Mouse (Mus musculus) T-helper 2 cell (primary cell): ENCODE data around the gene Zfp442.
"Not testable (repeated sequence)": the region's sequence is repeated elsewhere in the genome, so short reads cannot be mapped to it uniquely, and the experiment has no call there.

Experiments used
- in situ Hi-C: fragments of 300-600 bp; cut with MboI, MseI; formaldehyde crosslinking; loops from one replicate; pipeline ENCODE4 v1.15.1; 2025; ENCODE audit warnings: high pct_unique_total_duplicates

Gene Zfp442

GRCm38 (mm10) chr2:150451180-150451919 is at the start of gene Zfp442:
TSS of gene Zfp442 (minus strand) at chr2:150451486.
- in situ Hi-C loops, result loop anchor here (10.0 kb wide), 1 partner anchor 1587 kb away; the partner anchor contains the start of gene 9230104L09Rik

- in situ Hi-C loops, result not testable (repeated sequence)
Measured at GRCm38 (mm10) chr2:150500124-150500973, 49.1 kb upstream of the Zfp442 start.

- in situ Hi-C loops, result no loop called here
Measured at GRCm38 (mm10) chr2:150493031-150493430, 41.7 kb upstream of the Zfp442 start.

- in situ Hi-C loops, result not testable (repeated sequence)
Measured at GRCm38 (mm10) chr2:150484939-150485778, 33.9 kb upstream of the Zfp442 start, which contains the start of gene Zfp345. TSS of gene Zfp345 (minus strand) at chr2:150485091.

- in situ Hi-C loops, result not testable (repeated sequence)
Measured at GRCm38 (mm10) chr2:150439084-150439483, 12.2 kb downstream of the Zfp442 start.

GRCm38 (mm10) chr2:150412146-150412545 is 39.1 kb downstream of the Zfp442 start:
- in situ Hi-C loops, result not testable (repeated sequence)

- in situ Hi-C loops, result no loop called here
Measured at GRCm38 (mm10) chr2:150390198-150390597, 61.1 kb downstream of the Zfp442 start.

- in situ Hi-C loops, result not testable (repeated sequence)
Measured at GRCm38 (mm10) chr2:150385553-150386106, 65.7 kb downstream of the Zfp442 start.

- in situ Hi-C loops, result no loop called here
Measured at GRCm38 (mm10) chr2:150362878-150363229, 88.4 kb downstream of the Zfp442 start.

GRCm38 (mm10) chr2:150362113-150362877 is 89.0 kb downstream of the Zfp442 start, which contains the start of gene 3300002I08Rik:
TSS of gene 3300002I08Rik (minus strand) at chr2:150362765.
- in situ Hi-C loops, result not testable (repeated sequence)
